Mouse (Mus musculus) urinary bladder, postnatal 0 days (tissue): Measurements from ENCODE around the gene Twistnb. TPM values are rescaled to one million over a fixed set of nuclear protein-coding genes. Genes with fewer than 3 reads are reported as not detected.

Experiments used
- polyA plus RNA-seq: library from polyadenylated mRNA; unstranded; fragments of >200 nt; fragmentation: Nextera tagmentation; extraction: Ambion mirVana; gene quantifications from 2 replicates; pipeline ENCODE4 v1.2.1, GENCODE M21; 2015

Gene Twistnb
- 40.9 and 43.6 TPM in 2 replicates for polyA plus RNA-seq

DNA sequence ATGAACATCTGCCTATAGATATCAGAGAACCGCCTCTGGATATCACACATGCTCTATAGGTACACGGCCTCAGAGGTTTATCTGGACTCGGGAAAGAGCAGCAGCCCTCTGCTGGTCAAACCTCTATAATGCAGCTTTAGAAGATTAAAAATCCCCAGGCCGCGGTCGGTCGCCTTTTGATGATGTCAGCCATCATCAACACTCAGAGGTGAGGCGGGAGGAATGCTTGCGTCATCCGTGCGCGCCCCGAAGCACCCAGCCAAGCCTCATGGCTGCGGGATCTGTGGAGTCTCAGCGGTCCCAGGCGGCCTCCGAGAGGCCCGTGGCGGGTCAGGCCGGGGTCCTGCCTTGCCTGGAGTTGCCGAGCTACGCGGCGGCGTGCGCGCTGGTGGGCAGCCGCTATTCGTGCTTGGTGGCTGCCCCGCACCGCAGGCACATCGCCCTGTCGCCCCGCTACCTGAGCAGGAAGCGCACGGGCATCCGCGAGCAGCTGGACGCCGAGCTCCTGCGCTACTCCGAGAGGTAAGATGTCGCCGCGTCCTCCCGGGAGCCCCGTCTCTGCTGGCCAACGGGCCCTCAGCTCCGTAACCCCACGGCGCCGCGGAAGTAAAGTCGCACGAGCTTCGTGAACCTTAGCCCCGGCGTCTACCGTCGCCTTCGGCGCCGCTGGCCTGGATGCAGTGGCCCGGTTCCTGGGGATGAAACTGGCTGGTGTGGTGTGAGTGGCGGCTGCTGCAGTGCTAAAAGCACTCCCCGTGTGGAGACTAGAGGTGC is at the start of gene Twistnb:
Gene Twistnb, plus strand, starts transcription at position 249 of the 774 bp plus-strand sequence.

DNA sequence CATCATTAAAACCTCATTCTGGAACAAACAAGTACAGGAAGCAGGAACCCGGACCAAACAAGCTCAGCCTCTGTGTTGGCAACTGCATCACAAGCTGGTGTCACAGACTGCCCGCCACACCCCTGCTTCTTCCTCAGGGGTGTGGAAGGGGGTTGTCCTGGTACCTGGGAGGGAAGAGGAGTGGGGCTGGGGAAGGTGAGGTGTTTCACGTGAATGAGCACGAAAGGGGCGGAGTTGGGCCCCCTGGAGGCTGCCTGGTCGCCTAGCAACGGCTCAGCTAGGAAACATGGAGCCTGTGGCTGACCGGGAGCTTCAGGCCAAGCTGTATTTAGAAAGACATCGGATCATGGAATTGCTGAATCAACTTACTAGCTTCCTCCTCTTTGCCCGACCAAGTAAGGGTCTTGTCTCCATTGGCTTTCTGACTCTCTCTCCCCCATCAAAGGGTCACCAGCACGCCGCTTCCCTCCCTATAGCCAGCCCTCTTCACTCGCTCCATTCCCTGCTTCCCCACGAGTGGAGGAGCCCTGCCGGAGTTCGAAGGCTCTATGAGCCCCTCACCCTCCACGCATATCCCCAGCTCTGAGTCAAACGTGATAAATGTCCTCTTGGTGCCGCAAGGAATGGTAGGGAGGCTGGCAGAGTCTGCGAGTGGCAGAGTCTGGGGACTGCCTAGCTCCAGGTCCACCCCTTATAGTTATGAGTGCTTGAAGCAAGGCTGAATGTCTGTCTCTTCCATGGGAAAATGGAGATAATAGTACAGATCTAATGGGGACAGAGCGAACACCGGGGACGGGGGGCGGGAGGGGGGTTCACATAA is 34.4 kb upstream of the Twistnb start, which contains the start of gene Efcab10:
Gene Efcab10, plus strand, starts transcription at position 51 of the 820 bp plus-strand sequence.

Other genes starting within 250 kb of the Twistnb start
- not detected in 2 replicates for gene Efcab10, start 34.8 kb upstream of the Twistnb start, polyA plus RNA-seq